Mouse (Mus musculus): ENCODE measurements around the gene Rbfox3. TPM values are rescaled to one million over a fixed set of nuclear protein-coding genes. Genes with fewer than 3 reads are reported as not detected.

Gene Rbfox3
- total RNA-seq, 2 experiments from 2014 or later: not detected

DNA sequence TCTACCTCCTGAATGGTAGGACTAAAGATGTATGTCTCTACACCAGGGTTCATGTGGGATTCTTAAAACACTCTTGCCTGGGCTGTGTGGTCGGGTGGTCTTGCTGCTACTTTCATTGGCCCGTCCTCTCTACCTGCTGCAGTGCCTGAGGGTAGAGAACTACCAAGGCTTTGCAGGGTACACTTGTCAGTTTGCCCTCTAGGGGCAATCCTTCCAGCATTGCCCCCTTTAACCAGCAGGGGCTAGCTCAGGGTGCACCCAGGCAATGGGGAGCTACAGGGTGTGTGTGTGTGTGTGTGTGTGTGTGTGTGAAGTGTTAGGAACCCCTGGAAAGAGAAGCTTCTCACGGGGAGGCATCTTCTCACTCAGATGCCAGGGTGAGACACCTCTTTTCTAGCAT lies 173.6 kb downstream of the Rbfox3 start:
- ATAC-seq (replicated peaks; ENCODE audit: poor library complexity, severe bottlenecking): no peak

- no peak for ATAC-seq (replicated peaks; ENCODE audit: poor library complexity, severe bottlenecking)
Measured at GRCm38 (mm10) chr11:118736993-118737392, 174.4 kb downstream of the Rbfox3 start.

- ATAC-seq (replicated peaks; ENCODE audit: poor library complexity, severe bottlenecking): no peak
Measured at GRCm38 (mm10) chr11:118731655-118732054, 179.7 kb downstream of the Rbfox3 start.

DNA sequence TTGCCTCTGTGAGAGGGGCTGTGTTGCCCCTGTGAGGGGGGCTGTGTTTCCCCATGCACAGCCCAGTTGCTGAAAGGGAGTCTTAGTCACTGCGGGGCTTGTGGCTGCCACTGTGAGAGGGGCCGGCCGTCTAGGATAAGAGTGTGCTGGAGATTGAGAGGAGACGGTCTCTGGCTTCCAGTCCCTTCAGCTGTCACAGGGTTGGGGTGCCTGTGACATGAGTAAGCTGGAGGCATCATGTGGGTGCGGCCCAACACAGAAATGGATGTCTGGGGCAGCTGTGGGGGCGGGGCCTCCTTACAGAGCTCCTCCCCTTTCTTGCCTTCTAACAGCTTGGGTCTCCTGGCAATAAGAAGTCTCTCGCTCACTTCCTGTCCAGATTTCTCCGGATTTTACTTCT lies 182.0 kb downstream of the Rbfox3 start:
- no peak for ATAC-seq (replicated peaks; ENCODE audit: poor library complexity, severe bottlenecking)

- ATAC-seq (replicated peaks; ENCODE audit: poor library complexity, severe bottlenecking): no peak
Measured at GRCm38 (mm10) chr11:118728797-118729196, 182.6 kb downstream of the Rbfox3 start.

GRCm38 (mm10) chr11:118728083-118728551 lies 183.3 kb downstream of the Rbfox3 start:
- ATAC-seq (replicated peaks; ENCODE audit: poor library complexity, severe bottlenecking): no peak

- no peak for ATAC-seq (replicated peaks; ENCODE audit: poor library complexity, severe bottlenecking)
Measured at GRCm38 (mm10) chr11:118726430-118726829, 185.0 kb downstream of the Rbfox3 start.

- ATAC-seq (replicated peaks; ENCODE audit: poor library complexity, severe bottlenecking): no peak
Measured at GRCm38 (mm10) chr11:118724423-118724822, 187.0 kb downstream of the Rbfox3 start.

DNA sequence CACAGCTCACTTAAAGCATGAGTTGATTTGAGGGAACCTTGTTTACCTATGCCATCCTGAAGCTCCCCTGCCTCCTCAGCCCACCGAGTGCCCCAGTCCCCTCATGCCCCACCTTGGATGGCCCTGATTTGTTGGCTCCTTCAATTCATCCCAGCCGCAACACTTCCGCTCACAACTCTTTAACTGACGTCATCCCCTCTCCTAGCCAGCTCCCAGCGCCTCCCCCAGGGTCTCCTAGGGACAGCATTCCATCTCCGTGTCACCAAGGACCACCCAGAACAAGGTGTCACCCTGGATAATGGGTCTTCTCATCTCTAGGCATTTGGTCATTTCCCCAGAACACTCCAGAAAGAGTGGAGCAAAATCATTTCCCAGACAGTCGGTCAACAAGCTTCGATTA lies 188.2 kb downstream of the Rbfox3 start:
- no peak for ATAC-seq (replicated peaks; ENCODE audit: poor library complexity, severe bottlenecking)

DNA sequence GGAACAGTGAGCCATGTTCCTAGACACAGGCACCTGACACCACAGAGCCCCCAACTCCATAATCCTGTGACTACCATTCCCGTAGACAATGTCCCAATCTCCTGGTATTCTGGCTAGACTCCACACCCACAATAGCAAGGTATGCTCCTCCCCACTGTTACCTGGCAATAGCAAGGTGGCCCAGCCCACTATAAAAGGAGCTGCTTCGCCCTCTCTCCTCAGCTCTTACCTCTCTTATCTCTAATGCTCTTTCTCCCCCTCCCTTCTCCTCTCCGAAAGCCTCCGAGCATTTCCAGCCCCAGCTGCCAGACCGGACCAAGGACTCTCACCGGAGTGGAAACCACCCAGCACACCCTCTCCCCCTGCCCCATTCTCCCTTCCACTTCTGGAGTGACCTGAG lies 189.5 kb downstream of the Rbfox3 start:
- ATAC-seq (replicated peaks; ENCODE audit: poor library complexity, severe bottlenecking): no peak

- no peak for ATAC-seq (replicated peaks; ENCODE audit: poor library complexity, severe bottlenecking)
Measured at GRCm38 (mm10) chr11:118714601-118715524, 196.5 kb downstream of the Rbfox3 start.

GRCm38 (mm10) chr11:118712761-118713160 lies 198.6 kb downstream of the Rbfox3 start:
- no peak for ATAC-seq (replicated peaks; ENCODE audit: poor library complexity, severe bottlenecking)

- ATAC-seq (replicated peaks; ENCODE audit: poor library complexity, severe bottlenecking): no peak
Measured at GRCm38 (mm10) chr11:118712058-118712457, 199.3 kb downstream of the Rbfox3 start.

- ATAC-seq (replicated peaks; ENCODE audit: poor library complexity, severe bottlenecking): no peak
Measured at GRCm38 (mm10) chr11:118710035-118710434, 201.4 kb downstream of the Rbfox3 start.

- no peak for ATAC-seq (replicated peaks; ENCODE audit: poor library complexity, severe bottlenecking)
Measured at GRCm38 (mm10) chr11:118696226-118696930, 215.0 kb downstream of the Rbfox3 start.

DNA sequence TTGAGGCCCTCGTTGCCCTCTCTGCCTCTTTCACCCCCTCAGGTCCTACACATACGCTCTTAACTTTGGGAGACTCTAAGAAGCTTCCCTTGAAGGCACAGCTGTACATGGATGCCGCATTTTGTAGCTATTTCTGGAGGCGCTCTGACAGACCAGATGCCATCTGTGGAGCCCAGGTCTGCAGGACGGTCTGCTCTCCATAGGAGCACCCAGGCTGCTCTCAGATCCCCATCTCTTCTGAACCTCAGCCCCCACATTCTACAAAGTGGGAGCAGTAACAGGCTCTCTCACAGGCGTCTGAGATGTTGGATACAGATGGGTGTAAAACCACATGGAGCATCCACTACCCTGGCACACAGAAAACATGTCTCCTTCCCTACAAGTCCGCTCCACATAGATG lies 218.1 kb downstream of the Rbfox3 start:
- no peak for ATAC-seq (replicated peaks; ENCODE audit: poor library complexity, severe bottlenecking)

DNA sequence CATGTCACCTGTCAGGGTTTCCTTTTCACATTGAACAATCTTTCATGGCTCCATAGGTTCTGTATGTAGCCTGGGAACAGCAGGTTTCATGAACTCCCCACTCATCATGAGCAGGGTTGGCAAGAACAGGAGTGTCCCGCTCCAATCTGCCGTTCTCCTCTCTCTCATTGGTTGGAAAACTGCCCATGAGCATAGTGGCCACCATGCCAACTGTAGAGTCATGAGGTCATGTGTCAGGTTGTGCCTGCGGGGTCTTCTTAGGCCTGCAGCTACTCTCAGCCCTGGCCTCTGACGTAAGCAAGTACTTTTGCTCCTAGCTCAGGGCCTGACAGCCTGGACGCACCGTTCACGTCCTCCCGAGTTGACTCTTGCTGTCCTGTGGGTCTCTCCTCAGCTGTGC lies 221.1 kb downstream of the Rbfox3 start:
- no peak for ATAC-seq (replicated peaks; ENCODE audit: poor library complexity, severe bottlenecking)

GRCm38 (mm10) chr11:118685397-118685796 lies 226.0 kb downstream of the Rbfox3 start:
- ATAC-seq (replicated peaks; ENCODE audit: poor library complexity, severe bottlenecking): no peak

DNA sequence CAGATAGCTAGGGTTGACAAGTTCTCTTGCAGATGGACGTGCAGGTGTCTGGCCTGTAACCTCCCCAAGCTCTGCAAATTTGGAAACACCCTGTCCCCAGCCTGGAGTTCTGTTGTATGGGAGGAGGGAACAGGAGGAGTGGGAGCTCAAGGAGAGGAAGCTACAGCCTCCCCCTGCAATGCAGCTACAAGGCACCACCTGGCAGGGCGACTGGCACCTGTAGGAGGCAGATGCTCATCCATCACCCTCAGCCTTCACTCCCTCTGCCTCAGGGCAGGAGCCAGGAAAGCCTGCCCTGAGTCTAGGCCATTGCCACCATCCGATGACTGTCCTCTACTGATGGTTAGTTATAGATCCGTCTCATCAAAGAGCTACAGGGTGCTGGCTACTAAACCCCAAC lies 226.7 kb downstream of the Rbfox3 start:
- ATAC-seq (replicated peaks; ENCODE audit: poor library complexity, severe bottlenecking): no peak

- no peak for ATAC-seq (replicated peaks; ENCODE audit: poor library complexity, severe bottlenecking)
Measured at GRCm38 (mm10) chr11:118680699-118681098, 230.7 kb downstream of the Rbfox3 start.

DNA sequence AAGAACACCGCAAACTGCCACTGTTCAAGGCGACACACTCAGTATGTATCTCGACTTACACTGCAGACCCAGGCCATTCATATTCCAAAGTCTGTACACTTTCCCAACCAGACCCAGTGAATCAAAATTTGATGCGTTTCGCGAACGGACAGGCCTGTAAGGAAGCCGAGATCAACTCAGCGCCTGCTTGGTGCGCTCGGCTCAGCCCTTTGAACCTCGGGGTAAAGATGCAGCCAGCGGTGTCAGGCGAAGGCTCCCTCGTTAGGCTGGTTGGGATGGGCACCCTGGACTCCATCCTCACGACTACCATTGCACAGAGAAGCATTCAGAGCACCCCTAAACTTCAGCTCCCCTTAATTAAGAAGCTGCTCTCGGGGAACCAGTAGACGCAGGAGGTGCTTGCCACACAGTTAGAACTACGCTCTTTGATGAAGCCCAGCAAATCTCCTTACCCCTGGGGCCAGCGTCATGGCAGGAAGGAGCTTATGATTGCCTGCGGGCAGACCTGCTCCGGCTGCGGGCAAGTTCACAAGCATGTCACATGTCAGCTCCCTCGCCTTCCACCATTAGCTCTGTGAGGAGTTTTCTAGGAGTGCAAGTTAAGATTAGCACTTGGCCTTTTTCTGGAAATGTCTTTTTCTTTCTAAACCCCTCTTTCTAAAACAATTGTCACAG lies 231.5 kb downstream of the Rbfox3 start:
- no peak for ATAC-seq (replicated peaks; ENCODE audit: poor library complexity, severe bottlenecking)

All from granulocyte monocyte progenitor cell, adult 5-6 weeks (primary cell).